Mouse (Mus musculus) MEL (cell line): ENCODE results near the gene Comp. TPM values are rescaled to one million over a fixed set of nuclear protein-coding genes. Genes with fewer than 3 reads are reported as not detected.
A peak's percentile ranks its signal among the peaks of the same experiment; 100 is the strongest.

ENCODE experiments used
- DNase-seq: peaks from one replicate; pipeline ENCODE4 v3.0.0; 2011; ENCODE audit warnings: low read depth, low spot score
- H3K27ac ChIP-seq: 2 replicates; pipeline ENCODE4 v1.5.1; 2012; ENCODE audit warnings: low read depth, mild to moderate bottlenecking, control low read depth, low read length, moderate library complexity; ENCODE audit not compliant: control insufficient read depth
- H3K27me3 ChIP-seq, 2 experiments: fragments of 150-350 bp in 1 of 2; sonication (generic) in 1 of 2; 2 replicates each; pipeline ENCODE4 v1.6.1; 2012; ENCODE audit warnings: low read length in 2 of 2, mild to moderate bottlenecking in 2 of 2, improper control_type of control experiment in 1 of 2, moderate library complexity in 1 of 2; ENCODE audit not compliant: insufficient read depth in 2 of 2, control insufficient read depth in 1 of 2
- H3K36me3 ChIP-seq, 2 experiments: 2 replicates each; pipeline ENCODE4 v1.6.1; 2012 to 2014; ENCODE audit warnings: low read length in 2 of 2, improper control_type of control experiment in 1 of 2, inconsistent platforms in 1 of 2, mild to moderate bottlenecking in 1 of 2; ENCODE audit not compliant: insufficient read depth in 2 of 2, control insufficient read depth in 1 of 2
- H3K4me1 ChIP-seq, 2 experiments: fragments of 150-350 bp in 1 of 2; sonication (generic) in 1 of 2; 2 replicates each; pipeline ENCODE4 v1.6.1; 2012; ENCODE audit warnings: low read length in 2 of 2, improper control_type of control experiment in 1 of 2, mild to moderate bottlenecking in 1 of 2; ENCODE audit not compliant: insufficient read depth in 2 of 2, control insufficient read depth in 1 of 2
- H3K4me3 ChIP-seq, 2 experiments: fragments of 150-350 bp in 1 of 2; sonication (generic) in 1 of 2; 2 replicates each; pipeline ENCODE4 v1.5.1; 2012; ENCODE audit warnings: low read depth in 2 of 2, low read length in 2 of 2, mild to moderate bottlenecking in 2 of 2, moderate library complexity in 2 of 2, control low read depth in 1 of 2, improper control_type of control experiment in 1 of 2; ENCODE audit not compliant: control insufficient read depth in 1 of 2, insufficient read depth in 1 of 2
- H3K79me2 ChIP-seq: 2 replicates; pipeline ENCODE4 v1.6.1; 2012; ENCODE audit warnings: mild to moderate bottlenecking, low read length, moderate library complexity; ENCODE audit not compliant: control insufficient read depth, poor library complexity, insufficient read depth
- H3K9ac ChIP-seq: 2 replicates; pipeline ENCODE4 v1.6.1; 2012; ENCODE audit warnings: low read depth, mild to moderate bottlenecking, control low read depth, low read length, moderate library complexity; ENCODE audit not compliant: control insufficient read depth, poor library complexity, severe bottlenecking
- H3K9me3 ChIP-seq: fragments of 150-350 bp; sonication (generic); replicated peaks from 2 replicates; pipeline ENCODE4 v1.6.1; 2012; ENCODE audit warnings: mild to moderate bottlenecking, low read length, improper control_type of control experiment, moderate library complexity; ENCODE audit not compliant: insufficient read depth
- CHD2 ChIP-seq: IDR thresholded peaks from 2 replicates; pipeline ENCODE4 v1.6.1; 2011; ENCODE audit warnings: low read length, improper control_type of control experiment
- ELF1 ChIP-seq: IDR thresholded peaks from 2 replicates; pipeline ENCODE4 v1.6.1; 2014; ENCODE audit warnings: low read depth, mild to moderate bottlenecking, inconsistent platforms, low read length, improper control_type of control experiment, moderate library complexity
- EP300 ChIP-seq, 2 experiments: IDR thresholded peaks; 2 replicates each; pipeline ENCODE4 v1.6.1; 2011; ENCODE audit warnings: improper control_type of control experiment in 2 of 2, low read length in 2 of 2, low read depth in 1 of 2, mild to moderate bottlenecking in 1 of 2
- GABPA ChIP-seq: IDR thresholded peaks from 2 replicates; pipeline ENCODE4 v1.6.1; 2012; ENCODE audit warnings: low read depth, mild to moderate bottlenecking, inconsistent platforms, low read length, improper control_type of control experiment, moderate library complexity
- GATA1 ChIP-seq: IDR thresholded peaks from 2 replicates; pipeline ENCODE4 v1.6.1; 2011; ENCODE audit warnings: low read depth, low read length, improper control_type of control experiment
- HCFC1 ChIP-seq: IDR thresholded peaks from 2 replicates; pipeline ENCODE4 v1.6.1; 2012; ENCODE audit warnings: low read depth, mild to moderate bottlenecking, inconsistent platforms, low read length, improper control_type of control experiment, moderate library complexity
- JUND ChIP-seq: IDR thresholded peaks from 2 replicates; pipeline ENCODE4 v1.6.1; 2011; ENCODE audit warnings: low read depth, mild to moderate bottlenecking, improper control_type of control experiment, low read length
- KAT2A ChIP-seq: conservative IDR thresholded peaks from 2 replicates; pipeline ENCODE4 v1.6.1; 2012; ENCODE audit warnings: low read depth, low read length, improper control_type of control experiment, inconsistent platforms
- MAFK ChIP-seq: IDR thresholded peaks from 2 replicates; pipeline ENCODE4 v1.6.1; 2011; ENCODE audit warnings: low read depth, mild to moderate bottlenecking, low read length, improper control_type of control experiment, borderline replicate concordance
- MAZ ChIP-seq: IDR thresholded peaks from 2 replicates; pipeline ENCODE4 v1.6.1; 2012; ENCODE audit warnings: low read depth, mild to moderate bottlenecking, inconsistent platforms, low read length, improper control_type of control experiment
- MEF2A ChIP-seq: IDR thresholded peaks from 2 replicates; pipeline ENCODE4 v1.6.1; 2014; ENCODE audit warnings: low read depth, mild to moderate bottlenecking, inconsistent platforms, low read length, improper control_type of control experiment; ENCODE audit not compliant: poor library complexity, insufficient replicate concordance, severe bottlenecking; ENCODE audit errors: extremely low read depth
- MYB ChIP-seq: IDR thresholded peaks from 2 replicates; pipeline ENCODE4 v1.6.1; 2011; ENCODE audit warnings: mild to moderate bottlenecking, low read depth, low read length, improper control_type of control experiment
- MYC ChIP-seq: IDR thresholded peaks from 2 replicates; pipeline ENCODE4 v1.6.1; 2011; ENCODE audit warnings: low read depth, mild to moderate bottlenecking, low read length, improper control_type of control experiment, moderate library complexity
- NELFE ChIP-seq: IDR thresholded peaks from 2 replicates; pipeline ENCODE4 v1.6.1; 2011; ENCODE audit warnings: low read depth, low read length, improper control_type of control experiment
- NRF1 ChIP-seq: IDR thresholded peaks from 2 replicates; pipeline ENCODE4 v1.6.1; 2014; ENCODE audit warnings: low read depth, mild to moderate bottlenecking, inconsistent platforms, low read length, improper control_type of control experiment, moderate library complexity; ENCODE audit not compliant: poor library complexity, insufficient read depth, severe bottlenecking
- POLR2A ChIP-seq, 2 experiments: IDR thresholded peaks; 2 replicates each; pipeline ENCODE4 v1.6.1; 2011 to 2012; ENCODE audit warnings: low read length in 2 of 2, mild to moderate bottlenecking in 2 of 2, control low read depth in 1 of 2, improper control_type of control experiment in 1 of 2, low read depth in 1 of 2, moderate library complexity in 1 of 2; ENCODE audit not compliant: control insufficient read depth in 1 of 2, insufficient read depth in 1 of 2, poor library complexity in 1 of 2
- POLR2AphosphoS2 ChIP-seq: IDR thresholded peaks from 2 replicates; pipeline ENCODE4 v1.6.1; 2011; ENCODE audit warnings: low read length, improper control_type of control experiment
- POLR2AphosphoS5 ChIP-seq: IDR thresholded peaks from 2 replicates; pipeline ENCODE4 v1.6.1; 2012; ENCODE audit warnings: low read depth, borderline replicate concordance, mild to moderate bottlenecking, inconsistent platforms, low read length, moderate library complexity, mixed read lengths
- RAD21 ChIP-seq: IDR thresholded peaks from 2 replicates; pipeline ENCODE4 v1.6.1; 2011; ENCODE audit warnings: mild to moderate bottlenecking, low read depth, low read length, improper control_type of control experiment
- SIN3A ChIP-seq: IDR thresholded peaks from 2 replicates; pipeline ENCODE4 v1.6.1; 2012; ENCODE audit warnings: low read length, improper control_type of control experiment, inconsistent platforms
- SMC3 ChIP-seq: IDR thresholded peaks from 2 replicates; pipeline ENCODE4 v1.6.1; 2011; ENCODE audit warnings: low read depth, low read length, improper control_type of control experiment
- TAL1 ChIP-seq: IDR thresholded peaks from 2 replicates; pipeline ENCODE4 v1.6.1; 2012; ENCODE audit warnings: mild to moderate bottlenecking, inconsistent platforms, low read length, moderate library complexity, mixed read lengths
- TCF12 ChIP-seq: IDR thresholded peaks from 2 replicates; pipeline ENCODE4 v1.6.1; 2014; ENCODE audit warnings: low read depth, mild to moderate bottlenecking, inconsistent platforms, low read length, improper control_type of control experiment, moderate library complexity
- UBTF ChIP-seq: IDR thresholded peaks from 2 replicates; pipeline ENCODE4 v1.6.1; 2012; ENCODE audit warnings: low read depth, mild to moderate bottlenecking, inconsistent platforms, low read length, improper control_type of control experiment, moderate library complexity, borderline replicate concordance; ENCODE audit not compliant: insufficient read depth
- USF1 ChIP-seq: IDR thresholded peaks from 2 replicates; pipeline ENCODE4 v1.6.1; 2014; ENCODE audit warnings: low read depth, mild to moderate bottlenecking, inconsistent platforms, low read length, improper control_type of control experiment, moderate library complexity
- polyA plus RNA-seq, 2 experiments: library from polyadenylated mRNA; stranded (reverse) in 1 of 2; unstranded in 1 of 2; fragments of >175 nt in 1 of 2; fragments of >200 nt in 1 of 2; gene quantifications; 2 replicates each; pipeline versions ENCODE4 v1.2.1 to v1.2.4; 2012; ENCODE audit warnings: low replicate concordance in 2 of 2, low read depth in 1 of 2; ENCODE audit not compliant: insufficient read length in 2 of 2, insufficient read depth in 1 of 2, missing spikeins in 1 of 2
- total RNA-seq: library from RNA; depleted of rRNA; stranded (reverse); fragments of 300-350 nt; gene quantifications from 2 replicates; pipeline ENCODE4 v1.2.3, GENCODE M21; 2012

Comp gene
- total and polyA plus RNA-seq, 3 experiments: 0.54 TPM; not detected in 2

DNA sequence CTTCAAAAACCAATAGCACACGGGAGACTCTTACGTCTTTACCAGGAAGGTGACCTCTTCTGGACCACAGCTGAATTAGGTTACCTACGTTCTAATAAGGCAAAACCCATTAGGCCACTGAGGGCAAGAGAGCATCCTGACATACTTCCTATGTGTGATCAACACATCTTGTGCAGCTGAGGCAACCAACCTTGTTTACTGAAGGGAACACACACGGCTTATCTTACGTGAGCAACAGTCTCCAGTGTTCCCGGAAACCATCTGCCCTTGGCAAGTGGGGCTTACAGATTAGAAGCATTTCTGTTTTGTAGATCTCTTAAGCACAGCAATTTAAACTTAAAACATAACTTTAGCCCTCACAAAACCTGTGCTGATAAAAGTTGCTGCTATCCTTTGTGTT is 45.8 kb upstream of the Comp start (continued):
- TF ChIP-seq MAFK: no peak; the same call in 1 of the 2 replicates
- TF ChIP-seq SIN3A: peak; percentile 96
- no peak for TF ChIP-seq GABPA
- TF ChIP-seq POLR2A (IDR thresholded peaks at IDR 0.05; ENCODE audit: control insufficient read depth in 1 of 2, insufficient read depth in 1 of 2, low read depth in 1 of 2, low read length in 2 of 2, poor library complexity in 1 of 2): no peak
- TF ChIP-seq EP300 (IDR thresholded peaks at IDR 0.05; ENCODE audit: low read depth in 1 of 2, low read length in 2 of 2): peak; percentile 95 to 97
- peak; percentile 86 for TF ChIP-seq MYC
- no peak; the same call in 1 of the 2 replicates for TF ChIP-seq SMC3
- TF ChIP-seq POLR2AphosphoS5: no peak
- TF ChIP-seq KAT2A: no peak; the same call in 1 of the 2 replicates
- no peak for TF ChIP-seq UBTF
- TF ChIP-seq CHD2: no peak; the same call in 1 of the 2 replicates
- TF ChIP-seq RAD21: no peak
- peak; percentile 74 for TF ChIP-seq HCFC1
- peak; percentile 62; the same call in 1 of the 2 replicates for TF ChIP-seq MYB
- TF ChIP-seq MAZ: 0 out of 2 replicates have a peak, but pooled peaks have one; percentile 9
- peak; percentile 97 for TF ChIP-seq GATA1
- 0 out of 2 replicates have a peak, but pooled peaks have one; percentile 59 for TF ChIP-seq JUND
- TF ChIP-seq NELFE: no peak
- no peak for TF ChIP-seq MEF2A
- peak; percentile 58; the same call in 1 of the 2 replicates for TF ChIP-seq POLR2AphosphoS2
- TF ChIP-seq ELF1: peak; percentile 83
- 0 out of 2 replicates have a peak, but pooled peaks have one; percentile 42 for TF ChIP-seq USF1
- TF ChIP-seq TCF12: peak; percentile 99
- TF ChIP-seq NRF1: no peak

- no peaks in the 10 kb centered on the region for H3K27me3 ChIP-seq
- H3K9ac ChIP-seq: no peak within 1 kb of the TSS; the same call in 1 of the 2 replicates
- DNase-seq: no peak
- H3K4me3 ChIP-seq: no peak within 1 kb of the TSS
- peaks cover 10% of the 10 kb centered on the region in 2 experiments for H3K36me3 ChIP-seq
- TF ChIP-seq POLR2A (IDR thresholded peaks at IDR 0.05; ENCODE audit: control insufficient read depth in 1 of 2, insufficient read depth in 1 of 2, low read depth in 1 of 2, low read length in 2 of 2, poor library complexity in 1 of 2) (0 out of 4 replicates have a peak, but pooled peaks of 1 of the 2 experiments have one; percentile 27), TAL1 (no peak)
- peaks cover 13% of the 10 kb centered on the region in 2 experiments for H3K4me1 ChIP-seq
- H3K79me2 ChIP-seq: no peaks in the 10 kb centered on the region
- H3K9me3 ChIP-seq: no peaks in the 10 kb centered on the region
- peak within 1 kb of the TSS; percentile 78 for H3K27ac ChIP-seq
Measured at GRCm38 (mm10) chr8:70329124-70329834, 44.1 kb upstream of the Comp start, which contains the start of gene Gdf1. TSS of gene Gdf1 (plus strand) at chr8:70329817.
